Mouse (Mus musculus) ES-Bruce4 (cell line): Measurements from ENCODE around the gene Jph2.

ENCODE experiments used
- CTCF ChIP-seq: IDR thresholded peaks from one replicate; pipeline ENCODE4 v1.8.1; 2011; ENCODE audit warnings: low read depth, low read length
- EP300 ChIP-seq: IDR thresholded peaks from 2 replicates; pipeline ENCODE4 v1.6.1; 2011; ENCODE audit warnings: low read depth, low read length; ENCODE audit not compliant: insufficient read depth
- POLR2A ChIP-seq: IDR thresholded peaks from one replicate; pipeline ENCODE4 v1.8.1; 2011; ENCODE audit warnings: low read length; ENCODE audit not compliant: insufficient read depth

GRCm38 (mm10) chr2:163418841-163419345 is 21.1 kb upstream of the Jph2 start:
- TF ChIP-seq EP300 = no peak
- no peak for TF ChIP-seq CTCF
- no peak for TF ChIP-seq POLR2A
